Mouse (Mus musculus) adrenal gland, postnatal 25 days (tissue): ENCODE data around the gene Krt33a. TPM values are rescaled to one million over a fixed set of nuclear protein-coding genes. Genes with fewer than 3 reads are reported as not detected.

Source experiments
- DNase-seq: peaks from one replicate; pipeline ENCODE4 v3.0.0; 2021; ENCODE audit warnings: mixed read lengths
- total RNA-seq: library from RNA; stranded (reverse); gene quantifications from 2 replicates; pipeline ENCODE4 v1.2.3, GENCODE M21; 2021

Krt33a gene
- total RNA-seq, 1 experiment from 2014 or later: not detected

DNA sequence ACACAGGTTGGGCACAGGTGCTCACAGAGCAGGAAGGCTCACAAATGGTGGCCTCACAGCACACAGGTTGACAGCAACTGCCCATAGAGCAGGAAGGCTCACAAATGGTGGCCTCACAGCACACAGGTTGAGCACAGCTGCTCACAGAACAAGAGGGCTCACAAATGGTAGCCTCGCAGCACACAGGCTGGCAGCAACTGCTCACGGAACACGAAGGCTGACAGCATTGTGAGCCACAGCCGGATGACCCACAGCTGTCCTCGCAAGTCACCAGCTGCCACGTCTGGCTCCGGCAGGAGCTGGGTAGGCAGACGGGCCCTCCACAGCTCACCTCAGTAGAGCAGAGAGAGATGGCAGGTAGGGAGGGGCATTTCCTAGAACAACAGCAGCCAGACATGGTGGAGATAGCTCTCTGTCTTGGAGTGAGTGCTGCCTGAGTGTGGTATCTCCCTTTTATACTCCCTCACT lies 29.8 kb downstream of the Krt33a start, which contains the start of gene Krtap16-1:
TSS of gene Krtap16-1 (minus strand) at position 418 of the 468 bp plus-strand sequence.
- no peak for DNase-seq

DNA sequence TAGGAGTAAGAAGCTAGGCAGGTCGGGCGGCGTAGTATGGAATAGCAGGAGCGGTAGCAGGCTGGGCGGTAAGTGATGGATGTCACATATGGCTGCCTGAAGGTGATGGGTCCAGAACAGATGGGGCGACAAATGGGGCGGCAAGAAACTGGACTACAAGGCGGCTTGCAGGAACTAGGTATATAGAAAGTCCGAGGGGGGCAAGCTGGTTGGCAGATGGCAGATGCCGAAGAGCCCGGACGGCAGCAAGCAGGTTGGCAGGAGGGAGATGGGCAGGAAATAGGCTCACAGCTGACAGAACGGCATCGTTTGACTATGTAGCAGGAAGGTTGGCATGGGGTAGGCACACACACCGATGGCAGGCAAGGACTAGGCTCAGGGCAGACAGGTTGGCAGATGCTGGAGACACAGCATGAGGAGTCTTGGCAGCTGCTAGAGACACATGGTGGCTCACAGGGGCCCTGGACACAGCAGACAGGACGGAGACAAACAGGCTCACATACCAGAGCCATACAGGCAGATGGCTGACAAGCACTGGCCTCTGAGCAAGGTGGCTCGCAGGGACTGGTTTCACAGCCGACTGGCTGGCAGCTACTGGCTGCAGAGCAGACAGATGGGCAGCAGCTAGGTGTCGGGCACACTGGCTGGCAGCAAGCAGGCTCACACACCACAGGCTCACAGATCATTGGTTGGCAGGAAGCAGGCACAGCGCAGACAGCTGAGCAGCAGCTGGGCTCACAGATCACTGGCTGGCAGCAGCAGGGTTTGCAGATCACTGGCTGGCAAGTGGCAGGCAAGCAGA lies 30.5 kb downstream of the Krt33a start:
- DNase-seq: peak; percentile 3

DNA sequence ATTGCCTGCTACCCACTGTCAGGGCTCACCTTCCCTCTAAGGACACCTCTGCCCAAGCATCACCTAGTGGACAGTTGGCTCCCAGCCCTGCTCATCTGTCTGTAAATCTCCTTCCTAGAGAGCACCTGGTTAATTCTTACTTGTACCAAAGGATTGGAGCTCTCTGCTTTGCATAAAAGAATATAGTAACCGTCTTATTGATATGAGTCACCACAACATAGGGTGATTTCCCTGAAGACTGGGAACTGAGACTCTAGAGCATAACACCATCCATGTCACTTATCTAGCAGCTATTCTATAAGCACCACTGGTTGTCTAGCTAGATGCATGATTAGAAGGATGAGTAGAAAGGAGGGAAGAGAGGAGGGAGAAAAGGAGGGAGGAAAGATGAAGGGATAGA lies 32.6 kb downstream of the Krt33a start:
- DNase-seq: no peak

DNA sequence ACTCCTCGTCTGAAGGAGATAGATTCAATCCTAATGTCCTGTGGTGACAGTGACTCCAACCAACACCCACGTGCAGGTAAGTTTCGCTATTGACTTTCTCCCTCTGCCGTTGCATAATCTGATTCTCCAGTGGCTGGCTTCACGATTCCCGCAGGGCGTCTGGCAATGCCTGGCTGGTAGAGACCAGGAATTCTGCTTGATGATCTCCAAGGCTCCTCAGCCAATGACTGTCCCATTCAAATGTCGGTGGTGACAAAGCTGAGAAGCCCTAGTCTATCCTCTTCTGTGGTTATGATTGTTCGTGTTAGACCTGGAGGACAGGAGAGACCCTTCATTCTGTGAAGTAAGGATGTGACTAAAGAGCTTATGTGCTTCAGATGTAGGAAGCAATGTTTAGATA lies 33.3 kb downstream of the Krt33a start:
- no peak for DNase-seq

DNA sequence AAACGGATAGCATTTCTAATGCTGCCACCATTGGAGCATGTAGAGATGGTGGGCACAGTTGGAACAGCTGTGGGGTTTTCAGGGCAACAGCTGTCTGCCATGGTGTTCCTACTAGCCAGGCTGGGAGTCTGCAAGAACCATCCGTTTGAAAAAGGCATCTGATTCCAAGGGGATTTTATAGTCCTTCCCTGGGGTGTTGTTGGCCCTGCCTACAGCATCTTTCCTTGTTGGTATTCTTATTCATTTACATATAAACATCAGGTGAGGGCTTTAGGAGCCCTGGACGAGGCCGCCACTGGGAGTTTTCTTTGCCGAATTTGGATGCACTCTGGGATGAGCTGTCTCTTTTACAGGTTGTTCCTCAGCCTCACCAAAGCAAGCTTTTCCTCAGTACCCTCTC lies 37.1 kb downstream of the Krt33a start, which contains the start of gene Krtap29-1:
TSS of gene Krtap29-1 (minus strand) at position 101 of the 400 bp plus-strand sequence.
- DNase-seq: no peak

DNA sequence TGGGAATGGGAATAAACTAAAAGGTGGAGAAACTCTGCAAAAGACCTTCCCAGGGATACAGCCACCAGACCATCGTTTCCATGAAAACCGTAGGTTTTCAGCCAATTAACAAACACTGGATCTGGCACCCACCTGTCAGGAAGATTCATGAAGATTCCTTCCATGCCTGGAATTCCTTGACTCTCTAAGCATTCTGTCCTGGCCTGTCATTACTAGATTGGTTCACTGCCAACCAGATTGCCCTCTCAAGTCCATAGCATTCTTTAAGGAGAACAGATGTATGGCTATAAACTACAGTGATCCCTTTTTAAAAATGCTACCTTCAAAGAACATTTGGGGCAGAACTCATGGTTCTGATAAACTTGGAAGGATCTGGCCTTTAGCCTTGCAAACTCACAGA lies 50.1 kb downstream of the Krt33a start:
- no peak for DNase-seq

DNA sequence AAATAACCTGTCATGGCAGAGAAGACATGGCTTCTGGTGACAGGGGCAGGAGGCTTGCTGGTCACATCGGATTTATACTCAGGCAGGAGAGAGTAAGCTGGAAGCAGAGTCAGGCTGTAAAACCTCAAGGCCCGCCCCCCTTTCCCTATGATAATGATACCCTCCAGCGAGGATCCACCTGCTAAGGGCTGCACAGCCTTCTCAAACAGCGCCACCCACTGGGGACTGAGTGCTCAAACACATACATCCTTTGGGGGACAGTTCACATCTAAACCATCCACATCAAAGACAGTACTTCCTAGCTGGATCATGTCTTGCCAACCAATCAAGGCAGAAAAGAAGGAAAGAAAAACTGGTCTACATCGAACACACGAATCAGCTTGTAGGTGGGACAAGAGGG lies 51.8 kb downstream of the Krt33a start:
- DNase-seq: no peak

Other genes starting within 250 kb of the Krt33a start
- not detected in 2 replicates for gene Gm11595, start 243.3 kb downstream of the Krt33a start, total RNA-seq
- not detected in 2 replicates for gene Krtap4-8, start 235.5 kb downstream of the Krt33a start, total RNA-seq
- gene Krtap4-9, start 231.0 kb downstream of the Krt33a start, total RNA-seq: not detected in 2 replicates
- not detected in 2 replicates for gene Gm11596, start 222.7 kb downstream of the Krt33a start, total RNA-seq
- not detected in 2 replicates for gene Gm11569, start 217.3 kb downstream of the Krt33a start, total RNA-seq
- not detected in 2 replicates for gene Gm11554, start 211.8 kb downstream of the Krt33a start, total RNA-seq
- not detected in 2 replicates for gene Krtap4-13, start 206.3 kb downstream of the Krt33a start, total RNA-seq
- not detected in 2 replicates for gene Gm11564, start 200.5 kb downstream of the Krt33a start, total RNA-seq
- not detected in 2 replicates for gene 2300003K06Rik, start 178.1 kb downstream of the Krt33a start, total RNA-seq
- gene Krtap4-16, start 164.6 kb downstream of the Krt33a start, total RNA-seq: not detected in 2 replicates
- not detected in 2 replicates for gene Gm11568, start 158.3 kb downstream of the Krt33a start, total RNA-seq
- gene Gm11559, start 151.7 kb downstream of the Krt33a start, total RNA-seq: not detected in 2 replicates
- not detected in 2 replicates for gene Krtap9-1, start 142.8 kb downstream of the Krt33a start, total RNA-seq
- not detected in 2 replicates for gene Gm11567, start 137.0 kb downstream of the Krt33a start, total RNA-seq
- not detected in 2 replicates for gene Krtap31-1, start 108.3 kb downstream of the Krt33a start, total RNA-seq
- not detected in 2 replicates for gene Gm11565, start 101.5 kb downstream of the Krt33a start, total RNA-seq
- not detected in 2 replicates for gene Krtap31-2, start 79.9 kb downstream of the Krt33a start, total RNA-seq
- not detected in 2 replicates for gene Krtap9-5, start 67.7 kb downstream of the Krt33a start, total RNA-seq
- gene Krtap29-1, start 37.2 kb downstream of the Krt33a start, total RNA-seq: not detected in 2 replicates
- gene Krtap16-1, start 29.6 kb downstream of the Krt33a start, total RNA-seq: not detected in 2 replicates
- not detected in 2 replicates for gene Krtap17-1, start 22.2 kb downstream of the Krt33a start, total RNA-seq
- not detected in 2 replicates for gene Krt33b, start 13.7 kb upstream of the Krt33a start, total RNA-seq
- gene Krt34, start 25.3 kb upstream of the Krt33a start, total RNA-seq: not detected in 2 replicates
- gene Krt31, start 34.3 kb upstream of the Krt33a start, total RNA-seq: not detected in 2 replicates
- gene Krt32, start 72.0 kb upstream of the Krt33a start, total RNA-seq: not detected in 2 replicates
- gene Krt35, start 80.0 kb upstream of the Krt33a start, total RNA-seq: not detected in 2 replicates
- 0.18 TPM in 1 of 2 replicates, not detected in the other for gene Krt36, start 89.4 kb upstream of the Krt33a start, total RNA-seq
- not detected in 2 replicates for gene Krt13, start 105.4 kb upstream of the Krt33a start, total RNA-seq
- not detected in 2 replicates for gene Krt15, start 119.7 kb upstream of the Krt33a start, total RNA-seq
- gene Krt19, start 132.5 kb upstream of the Krt33a start, total RNA-seq: 0.82 and 1.4 TPM in 2 replicates
- gene Krt9, start 177.0 kb upstream of the Krt33a start, total RNA-seq: not detected in 2 replicates
- gene Krt14, start 191.3 kb upstream of the Krt33a start, total RNA-seq: not detected in 2 replicates
- gene Krt16, start 232.7 kb upstream of the Krt33a start, total RNA-seq: not detected in 2 replicates
- gene Krt17, start 244.8 kb upstream of the Krt33a start, total RNA-seq: not detected in 2 replicates